Mouse (Mus musculus) lung, adult 18-20 months (tissue): ENCODE measurements around the gene Gm20822.
"Not testable (repeated sequence)": the region's sequence is repeated elsewhere in the genome, so short reads cannot be mapped to it uniquely, and the experiment has no call there.

Source experiments
- DNase-seq, 2 experiments: peaks; one replicate each; pipeline ENCODE4 v3.0.0; 2022; ENCODE audit warnings: mixed read lengths in 2 of 2

Gm20822 gene

DNA sequence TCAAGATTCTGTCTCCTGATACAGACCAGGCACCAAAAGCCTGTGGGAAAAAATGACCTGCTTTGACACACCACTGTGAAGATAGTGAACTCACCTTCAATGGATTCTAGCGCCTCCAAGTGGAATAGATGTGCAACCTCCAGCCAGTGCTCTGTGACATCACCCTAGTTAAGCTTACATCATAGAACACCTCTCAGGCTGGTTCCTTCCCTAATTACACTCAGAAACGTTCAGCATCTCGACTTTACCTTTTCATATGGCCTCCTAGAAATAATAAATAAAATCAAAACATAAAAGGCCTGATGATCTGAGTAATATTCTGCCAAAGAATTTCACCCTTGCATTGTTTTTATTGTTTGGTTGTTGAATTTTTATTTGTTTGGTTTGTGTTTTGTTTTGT, at the start of gene Gm20822:
Gene Gm20822, minus strand, starts transcription at position 101 of the 400 bp plus-strand sequence.
- not testable (repeated sequence) for DNase-seq
